28 mouse cellular contexts compared by ENCODE assay signal in genomic region chr6:61019689-61020088, GRCm38 (mm10).
"Had no signal": no experiment of that assay in that cellular context is flagged by ENCODE, and none has a peak within 500 bp of the region (broad histone marks: within the 10 kb centered on the region; RNA-seq: fewer than 3 reads in every experiment).

No protein-coding gene starts in this region.

- H3K27me3 ChIP-seq: embryonic facial prominence, embryonic 12.5 days; embryonic facial prominence, embryonic 13.5 days; embryonic facial prominence, embryonic 15.5 days; forebrain, embryonic 12.5 days; forebrain, embryonic 13.5 days; forebrain, embryonic 15.5 days had no signal

- H3K4me1 ChIP-seq: embryonic facial prominence, embryonic 10.5 days; embryonic facial prominence, embryonic 12.5 days; embryonic facial prominence, embryonic 13.5 days; embryonic facial prominence, embryonic 15.5 days; forebrain, embryonic 10.5 days; forebrain, embryonic 12.5 days; forebrain, embryonic 13.5 days; forebrain, embryonic 15.5 days had no signal

- DNase-seq: cerebellum, adult 2 months; cerebellum, adult 8-10 months; cerebellum, adult 9-10 months; cerebellum, adult 9-11 months; cerebellum, postnatal 10 days; cerebellum, postnatal 14 days; cerebellum, postnatal 25 days; cerebellum, postnatal 36 days; embryo, embryonic 11 days; forebrain, postnatal 0 days; gastrocnemius, adult 2 months; gastrocnemius, postnatal 10 days; gastrocnemius, postnatal 14 days; gastrocnemius, postnatal 25 days; gastrocnemius, postnatal 36 days; heart, adult 11 months; heart, adult 18-20 months had no signal

- H3K9ac ChIP-seq: embryonic facial prominence, embryonic 12.5 days; embryonic facial prominence, embryonic 13.5 days; embryonic facial prominence, embryonic 15.5 days; forebrain, embryonic 12.5 days; forebrain, embryonic 13.5 days; forebrain, embryonic 15.5 days; forebrain, postnatal 0 days had no signal

- H3K4me2 ChIP-seq: embryonic facial prominence, embryonic 12.5 days; embryonic facial prominence, embryonic 13.5 days; embryonic facial prominence, embryonic 15.5 days; forebrain, embryonic 12.5 days; forebrain, embryonic 13.5 days; forebrain, embryonic 15.5 days had no signal

- ATAC-seq: forebrain, embryonic 13.5 days; forebrain, embryonic 14.5 days; forebrain, embryonic 15.5 days; forebrain, embryonic 16.5 days; forebrain, postnatal 0 days had no signal

- H3K27ac ChIP-seq: embryonic facial prominence, embryonic 10.5 days; embryonic facial prominence, embryonic 12.5 days; embryonic facial prominence, embryonic 13.5 days; embryonic facial prominence, embryonic 15.5 days; forebrain, embryonic 10.5 days; forebrain, embryonic 12.5 days; forebrain, embryonic 13.5 days; forebrain, embryonic 15.5 days; gastrocnemius, adult 2 months had no signal

- H3K9me3 ChIP-seq: embryonic facial prominence, embryonic 10.5 days; embryonic facial prominence, embryonic 12.5 days; embryonic facial prominence, embryonic 13.5 days; embryonic facial prominence, embryonic 15.5 days; forebrain, embryonic 10.5 days; forebrain, embryonic 12.5 days; forebrain, embryonic 13.5 days; forebrain, embryonic 15.5 days had no signal

- H3K4me3 ChIP-seq: embryonic facial prominence, embryonic 10.5 days; embryonic facial prominence, embryonic 12.5 days; embryonic facial prominence, embryonic 13.5 days; embryonic facial prominence, embryonic 15.5 days; erythroblast, embryonic 14.5 days; forebrain, embryonic 10.5 days; forebrain, embryonic 12.5 days; forebrain, embryonic 13.5 days; forebrain, embryonic 15.5 days; gastrocnemius, adult 2 months had no signal

- H3K36me3 ChIP-seq: embryonic facial prominence, embryonic 10.5 days; embryonic facial prominence, embryonic 12.5 days; embryonic facial prominence, embryonic 13.5 days; embryonic facial prominence, embryonic 15.5 days; forebrain, embryonic 10.5 days; forebrain, embryonic 12.5 days; forebrain, embryonic 15.5 days had no signal
